Mouse (Mus musculus) spleen, postnatal 4 days (tissue): ENCODE data around the gene Dscam.

ENCODE experiments used
- DNase-seq, 2 experiments: peaks; one replicate each; pipeline ENCODE4 v3.0.0; 2022; ENCODE audit warnings: low spot score in 2 of 2

Gene Dscam

GRCm38 (mm10) chr16:96563350-96564257 is 606.9 kb downstream of the Dscam start:
- no peak for DNase-seq

- no peak for DNase-seq
Measured at GRCm38 (mm10) chr16:96559796-96560195, 610.8 kb downstream of the Dscam start.

DNA sequence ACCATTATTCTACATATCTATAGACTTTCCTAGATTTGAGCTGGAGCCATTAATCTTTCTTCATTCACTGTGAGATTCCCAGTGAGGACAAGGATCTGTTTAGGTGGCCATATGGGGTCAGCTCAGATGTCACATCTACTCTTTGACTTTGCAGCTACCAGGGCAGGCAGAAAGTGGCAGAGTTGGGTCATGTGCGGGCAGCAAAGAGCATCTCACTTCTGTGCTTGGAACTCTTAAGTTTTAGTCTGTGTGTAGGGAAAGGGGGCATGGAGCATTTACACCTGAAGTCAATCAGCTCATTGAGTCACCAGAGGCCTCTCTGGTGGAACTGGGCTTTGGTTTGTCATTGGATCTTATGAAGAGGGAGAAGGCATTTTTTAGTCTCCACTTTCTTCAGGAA is 612.2 kb downstream of the Dscam start:
- DNase-seq: no peak

DNA sequence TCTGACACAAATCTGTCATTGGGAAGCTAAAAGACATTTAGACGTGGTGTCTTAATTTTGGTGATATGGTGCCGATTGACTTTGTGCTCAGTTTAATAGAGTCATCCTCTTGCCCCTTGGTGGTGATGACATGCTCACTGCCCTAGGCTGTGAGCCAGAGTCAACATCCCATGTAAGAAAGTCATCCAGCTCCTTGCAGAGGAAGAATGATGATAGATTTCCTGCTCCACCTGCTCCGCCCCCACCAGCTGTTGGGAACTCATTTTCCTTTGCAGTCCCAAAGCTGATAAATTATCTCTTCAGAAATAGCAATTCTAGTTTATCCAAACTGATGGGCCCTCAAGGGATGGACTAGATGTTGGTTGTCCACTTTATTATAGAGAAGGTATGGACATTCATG is 613.9 kb downstream of the Dscam start:
- no peak for DNase-seq

GRCm38 (mm10) chr16:96555412-96555811 is 615.1 kb downstream of the Dscam start:
- DNase-seq: no peak

DNA sequence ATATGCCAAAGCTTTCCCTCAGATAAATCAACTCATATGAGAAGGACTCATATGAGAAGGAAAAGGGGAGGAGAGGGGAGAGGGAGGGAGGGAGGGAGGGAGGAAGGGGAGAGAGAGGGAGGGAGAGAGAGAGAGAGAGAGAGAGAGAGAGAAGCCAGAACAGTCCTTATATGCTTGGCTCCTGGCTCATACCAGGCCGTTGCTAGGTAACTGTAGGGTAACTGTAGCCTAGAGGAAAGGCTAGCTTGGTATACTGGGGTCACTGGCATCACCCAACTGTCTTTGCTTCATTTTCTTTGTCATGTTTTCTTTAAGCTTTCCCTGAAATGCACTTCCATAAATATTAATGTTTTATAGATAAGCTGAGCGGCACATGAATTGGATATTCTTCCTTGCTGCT is 617.9 kb downstream of the Dscam start:
- no peak for DNase-seq

- DNase-seq: peak; percentile 58 to 70
Measured at GRCm38 (mm10) chr16:96541056-96541455, 629.5 kb downstream of the Dscam start.
